Mouse (Mus musculus) heart, embryonic 13.5 days (tissue): ENCODE data around the gene Dcps. TPM values are rescaled to one million over a fixed set of nuclear protein-coding genes. Genes with fewer than 3 reads are reported as not detected.
A peak's percentile ranks its signal among the peaks of the same experiment; 100 is the strongest.

Experiments
- ATAC-seq: fragments of 200-750 bp; cut with Nextera tagmentation; 2 replicates; pipeline ENCODE4 v1.8.0; 2017; ENCODE audit warnings: moderate TSS enrichment; ENCODE audit not compliant: insufficient number of reproducible peaks, low FRiP score, low TSS enrichment; ENCODE audit errors: extremely low read depth
- H3K27ac ChIP-seq: fragments of 300-500 bp; sonication (generic); replicated peaks from 2 replicates; pipeline ENCODE4 v1.5.1; 2015; ENCODE audit warnings: moderate library complexity, mild to moderate bottlenecking, inconsistent platforms
- H3K27me3 ChIP-seq: fragments of 300-500 bp; sonication (generic); replicated peaks from 2 replicates; pipeline ENCODE4 v1.6.1; 2015; ENCODE audit warnings: mild to moderate bottlenecking, inconsistent platforms
- H3K36me3 ChIP-seq: fragments of 300-500 bp; sonication (generic); 2 replicates; pipeline ENCODE4 v1.6.1; 2015; ENCODE audit warnings: mild to moderate bottlenecking, inconsistent platforms
- H3K4me1 ChIP-seq: fragments of 300-500 bp; sonication (generic); 2 replicates; pipeline ENCODE4 v1.6.1; 2015; ENCODE audit warnings: inconsistent platforms
- H3K4me2 ChIP-seq: fragments of 300-500 bp; sonication (generic); 2 replicates; pipeline ENCODE4 v1.6.1; 2015; ENCODE audit warnings: inconsistent platforms, mild to moderate bottlenecking, moderate library complexity
- H3K4me3 ChIP-seq: fragments of 300-500 bp; sonication (generic); 2 replicates; pipeline ENCODE4 v1.5.1; 2015; ENCODE audit warnings: moderate library complexity, mild to moderate bottlenecking, inconsistent platforms
- H3K9ac ChIP-seq: fragments of 300-500 bp; sonication (generic); 2 replicates; pipeline ENCODE4 v1.6.1; 2015; ENCODE audit warnings: inconsistent platforms, mild to moderate bottlenecking, moderate library complexity
- H3K9me3 ChIP-seq: fragments of 300-500 bp; sonication (generic); 2 replicates; pipeline ENCODE4 v1.6.1; 2016; ENCODE audit warnings: inconsistent platforms
- WGBS: fragments of 180-500 bp; shearing (Covaris S2); methylation state at CpG from one replicate; pipeline ENCODE4 v1.1.7; 2015; ENCODE audit warnings: mixed read lengths; 5-methylcytosine and 5-hydroxymethylcytosine counted together
- polyA plus RNA-seq: library from polyadenylated mRNA; unstranded; fragments of >200 nt; fragmentation: Nextera tagmentation; extraction: Ambion mirVana; gene quantifications from 2 replicates; pipeline ENCODE4 v1.2.1, GENCODE M21; 2015

The Dcps gene
- polyA plus RNA-seq, 1 experiment from 2014 or later: 60.0 TPM

- H3K36me3 ChIP-seq: peaks cover 41% of the 10 kb centered on the region
- H3K4me2 ChIP-seq: no peak overlapping the region
- H3K4me1 ChIP-seq: peaks cover 30% of the 10 kb centered on the region
- no peaks in the 10 kb centered on the region for H3K27me3 ChIP-seq
- H3K4me3 ChIP-seq: no peak overlapping the region
- WGBS: 55% methylated on average over 9 of the region's 9 CpGs
- no peak overlapping the region for H3K9ac ChIP-seq
- no peak for ATAC-seq
- H3K9me3 ChIP-seq: no peaks in the 10 kb centered on the region
- H3K27ac ChIP-seq: no peak overlapping the region
Measured at GRCm38 (mm10) chr9:35128995-35129418, 46.9 kb downstream of the Dcps start.

GRCm38 (mm10) chr9:35128564-35128963 lies 47.3 kb downstream of the Dcps start:
- Histone ChIP-seq H3K36me3 (peaks cover 39% of the 10 kb centered on the region), H3K9me3 (no peaks in the 10 kb centered on the region), H3K27ac (no peak overlapping the region), H3K4me1 (peaks cover 34% of the 10 kb centered on the region), H3K9ac (no peak overlapping the region), H3K27me3 (no peaks in the 10 kb centered on the region), H3K4me2 (no peak overlapping the region), H3K4me3 (no peak overlapping the region)
- ATAC-seq: no peak
- 77% methylated on average over 3 of the region's 3 CpGs for WGBS

GRCm38 (mm10) chr9:35127561-35127960 lies 48.3 kb downstream of the Dcps start:
- Histone ChIP-seq H3K27ac (peak overlapping the region; percentile 60), H3K4me3 (no peak overlapping the region), H3K4me1 (peaks cover 44% of the 10 kb centered on the region), H3K9ac (no peak overlapping the region), H3K4me2 (no peak overlapping the region), H3K27me3 (no peaks in the 10 kb centered on the region), H3K36me3 (peaks cover 39% of the 10 kb centered on the region), H3K9me3 (no peaks in the 10 kb centered on the region)
- ATAC-seq: no peak
- WGBS: 86% methylated on average over 5 of the region's 5 CpGs

GRCm38 (mm10) chr9:35127147-35127546 lies 48.7 kb downstream of the Dcps start:
- Histone ChIP-seq H3K27ac (peak overlapping the region; percentile 60), H3K4me2 (no peak overlapping the region), H3K4me1 (peaks cover 49% of the 10 kb centered on the region), H3K9ac (no peak overlapping the region), H3K27me3 (no peaks in the 10 kb centered on the region), H3K9me3 (no peaks in the 10 kb centered on the region), H3K36me3 (peaks cover 39% of the 10 kb centered on the region), H3K4me3 (no peak overlapping the region)
- WGBS: 71% methylated on average over 6 of the region's 6 CpGs
- no peak for ATAC-seq

GRCm38 (mm10) chr9:35124678-35124955 lies 51.2 kb downstream of the Dcps start:
- no peak for ATAC-seq
- Histone ChIP-seq H3K4me1 (peaks cover 53% of the 10 kb centered on the region), H3K4me2 (no peak overlapping the region), H3K9me3 (no peaks in the 10 kb centered on the region), H3K36me3 (peaks cover 51% of the 10 kb centered on the region), H3K4me3 (no peak overlapping the region), H3K9ac (no peak overlapping the region), H3K27ac (no peak overlapping the region), H3K27me3 (no peaks in the 10 kb centered on the region)
- WGBS: 84% methylated on average over 8 of the region's 8 CpGs

GRCm38 (mm10) chr9:35123804-35124677 lies 51.8 kb downstream of the Dcps start:
- Histone ChIP-seq H3K4me2 (no peak overlapping the region), H3K27me3 (no peaks in the 10 kb centered on the region), H3K4me3 (no peak overlapping the region), H3K27ac (peak overlapping the region; percentile 33; the same call in 1 of the 2 replicates), H3K9ac (no peak overlapping the region), H3K36me3 (peaks cover 47% of the 10 kb centered on the region), H3K9me3 (no peaks in the 10 kb centered on the region), H3K4me1 (peaks cover 48% of the 10 kb centered on the region)
- ATAC-seq: no peak
- WGBS: 53% methylated on average over 11 of the region's 11 CpGs

GRCm38 (mm10) chr9:35123456-35123803 lies 52.4 kb downstream of the Dcps start:
- no peak for ATAC-seq
- 65% methylated on average over 2 of the region's 2 CpGs for WGBS
- Histone ChIP-seq H3K4me1 (peaks cover 43% of the 10 kb centered on the region), H3K27ac (peak overlapping the region; percentile 33), H3K9me3 (no peaks in the 10 kb centered on the region), H3K4me2 (no peak overlapping the region), H3K27me3 (no peaks in the 10 kb centered on the region), H3K9ac (no peak overlapping the region), H3K4me3 (no peak overlapping the region), H3K36me3 (peaks cover 47% of the 10 kb centered on the region)

- WGBS: 59% methylated on average over 5 of the region's 5 CpGs
- Histone ChIP-seq H3K9ac (no peak overlapping the region), H3K4me3 (no peak overlapping the region), H3K4me1 (peaks cover 48% of the 10 kb centered on the region), H3K27ac (peak overlapping the region; percentile 33), H3K27me3 (no peaks in the 10 kb centered on the region), H3K9me3 (no peaks in the 10 kb centered on the region), H3K4me2 (no peak overlapping the region), H3K36me3 (peaks cover 45% of the 10 kb centered on the region)
- no peak for ATAC-seq
Measured at GRCm38 (mm10) chr9:35122551-35123266, 53.2 kb downstream of the Dcps start.

GRCm38 (mm10) chr9:35119168-35119567 lies 56.7 kb downstream of the Dcps start, which contains the start of gene St3gal4:
St3gal4 (minus strand) TSS chr9:35119268.
- no peak for ATAC-seq
- Histone ChIP-seq H3K36me3 (peaks cover 13% of the 10 kb centered on the region; the same call in 1 of the 2 replicates), H3K9ac (peak within 1 kb of the TSS; percentile 93; the same call in 1 of the 2 replicates), H3K9me3 (no peaks in the 10 kb centered on the region), H3K4me3 (no peak within 1 kb of the TSS), H3K4me1 (peaks cover 67% of the 10 kb centered on the region), H3K27me3 (no peaks in the 10 kb centered on the region), H3K4me2 (peak within 1 kb of the TSS; percentile 90), H3K27ac (peak within 1 kb of the TSS; percentile 91)
- WGBS: 80% methylated on average over 6 of the region's 6 CpGs

GRCm38 (mm10) chr9:35118563-35118962 lies 57.3 kb downstream of the Dcps start:
- Histone ChIP-seq H3K4me3 (no peak overlapping the region), H3K36me3 (peaks cover 13% of the 10 kb centered on the region; the same call in 1 of the 2 replicates), H3K9me3 (no peaks in the 10 kb centered on the region), H3K4me2 (no peak overlapping the region), H3K9ac (no peak overlapping the region), H3K27ac (no peak overlapping the region), H3K27me3 (no peaks in the 10 kb centered on the region), H3K4me1 (peaks cover 65% of the 10 kb centered on the region)
- no peak for ATAC-seq
- WGBS: 86% methylated on average over 2 of the region's 2 CpGs

- H3K27me3 ChIP-seq: no peaks in the 10 kb centered on the region
- H3K9ac ChIP-seq: peak overlapping the region; percentile 93
- no peak for ATAC-seq
- peaks cover 13% of the 10 kb centered on the region; the same call in 1 of the 2 replicates for H3K36me3 ChIP-seq
- H3K4me2 ChIP-seq: peak overlapping the region; percentile 90
- H3K4me1 ChIP-seq: peaks cover 58% of the 10 kb centered on the region
- H3K9me3 ChIP-seq: no peaks in the 10 kb centered on the region
- H3K4me3 ChIP-seq: peak overlapping the region; percentile 85
- 23% methylated on average over 15 of the region's 15 CpGs for WGBS
- H3K27ac ChIP-seq: peak overlapping the region; percentile 91
Measured at GRCm38 (mm10) chr9:35117384-35118295, 58.2 kb downstream of the Dcps start.
